Mouse (Mus musculus) testis, adult 2 months (tissue): ENCODE results near the gene Tmem106a. TPM values are rescaled to one million over a fixed set of nuclear protein-coding genes. Genes with fewer than 3 reads are reported as not detected.

Experiments used
- H3K27ac ChIP-seq: fragments of 200-500 bp; 2 replicates; pipeline ENCODE4 v1.5.1; 2012; ENCODE audit warnings: low read depth, low read length; ENCODE audit not compliant: control insufficient read depth, insufficient read depth
- H3K27me3 ChIP-seq: fragments of 200-500 bp; 2 replicates; pipeline ENCODE4 v1.6.1; 2012; ENCODE audit warnings: mild to moderate bottlenecking, low read length, moderate library complexity; ENCODE audit not compliant: control insufficient read depth, insufficient read depth
- H3K36me3 ChIP-seq: fragments of 200-500 bp; 2 replicates; pipeline ENCODE4 v1.6.1; 2012; ENCODE audit warnings: mild to moderate bottlenecking, low read length; ENCODE audit not compliant: control insufficient read depth, insufficient read depth
- H3K4me1 ChIP-seq: fragments of 200-500 bp; 2 replicates; pipeline ENCODE4 v1.6.1; 2012; ENCODE audit warnings: low read length; ENCODE audit not compliant: control insufficient read depth, insufficient read depth
- H3K4me3 ChIP-seq: fragments of 200-500 bp; 2 replicates; pipeline ENCODE4 v1.5.1; 2012; ENCODE audit warnings: low read depth, mild to moderate bottlenecking, low read length, moderate library complexity, mixed read lengths; ENCODE audit not compliant: control insufficient read depth
- CTCF ChIP-seq: fragments of 200-500 bp; IDR thresholded peaks from 2 replicates; pipeline ENCODE4 v1.5.1; 2012; ENCODE audit warnings: low read depth, mild to moderate bottlenecking, inconsistent platforms, low read length, moderate library complexity; ENCODE audit not compliant: control insufficient read depth, insufficient read depth, insufficient replicate concordance
- POLR2A ChIP-seq: fragments of 200-500 bp; IDR thresholded peaks from 2 replicates; pipeline ENCODE4 v1.6.1; 2012; ENCODE audit warnings: low read depth, mild to moderate bottlenecking, inconsistent platforms, low read length, moderate library complexity; ENCODE audit not compliant: control insufficient read depth
- polyA plus RNA-seq: library from polyadenylated mRNA; depleted of rRNA; stranded (reverse); fragments of >200 nt; gene quantifications from 2 replicates; pipeline ENCODE4 v1.2.3, GENCODE M21; 2012; rRNA removed

Tmem106a gene
- polyA plus RNA-seq = 22.8 and 26.7 TPM in 2 replicates

DNA sequence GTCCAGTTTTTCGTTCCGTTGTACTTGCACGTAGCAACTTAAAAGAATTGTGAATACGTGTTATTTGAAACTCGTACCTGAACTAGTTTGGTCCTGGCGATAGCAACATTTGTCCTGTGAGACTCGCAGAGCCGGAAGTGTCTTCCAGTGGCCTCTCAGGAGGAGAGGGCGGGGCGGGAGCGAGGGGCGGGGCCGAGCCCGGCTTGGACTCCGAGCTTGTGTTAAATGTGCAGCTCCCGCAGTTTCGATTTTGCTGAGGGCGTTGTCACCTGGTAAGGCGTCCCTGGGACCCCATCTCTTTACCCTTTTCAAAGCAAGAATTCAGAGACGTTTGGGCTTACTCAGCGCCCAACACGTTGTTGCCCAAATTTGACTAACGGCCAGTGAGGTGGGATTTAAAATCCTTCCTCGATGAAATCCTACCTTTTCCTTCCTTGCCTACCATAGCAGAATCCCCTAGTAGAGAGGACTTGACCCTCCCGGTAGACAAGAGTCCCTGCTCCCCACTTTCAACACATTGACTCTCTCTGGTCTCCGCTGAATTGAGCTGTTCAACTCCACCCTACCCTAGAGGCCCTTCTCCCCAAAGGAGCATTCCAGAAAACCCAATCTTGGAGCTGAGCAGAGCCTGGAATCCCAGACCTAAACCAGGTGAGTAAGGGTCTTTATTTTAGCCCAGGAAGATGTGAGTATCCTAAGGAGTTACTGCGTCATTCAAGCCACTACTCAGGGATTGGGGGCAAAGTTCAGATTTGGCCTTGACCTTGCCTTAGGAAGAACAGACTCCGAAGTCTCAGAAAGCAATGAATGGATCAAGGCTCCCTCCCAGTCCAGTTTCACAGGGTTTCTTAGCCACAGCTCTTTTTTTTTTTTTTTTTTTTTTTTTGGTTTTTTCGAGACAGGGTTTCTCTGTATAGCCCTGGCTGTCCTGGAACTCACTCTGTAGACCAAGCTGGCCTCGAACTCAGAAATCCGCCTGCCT, at the start of gene Tmem106a:
Gene Tmem106a, plus strand, starts transcription at position 189 of the 982 bp plus-strand sequence.
- no peak for TF ChIP-seq POLR2A
- TF ChIP-seq CTCF = no peak
- no peaks in the 10 kb centered on the region for H3K36me3 ChIP-seq
- H3K27ac ChIP-seq = peak within 1 kb of the TSS; percentile 55; the same call in 1 of the 2 replicates
- H3K4me3 ChIP-seq = peak within 1 kb of the TSS; percentile 76
- H3K4me1 ChIP-seq = peaks cover 5% of the 10 kb centered on the region
- H3K27me3 ChIP-seq = no peaks in the 10 kb centered on the region

DNA sequence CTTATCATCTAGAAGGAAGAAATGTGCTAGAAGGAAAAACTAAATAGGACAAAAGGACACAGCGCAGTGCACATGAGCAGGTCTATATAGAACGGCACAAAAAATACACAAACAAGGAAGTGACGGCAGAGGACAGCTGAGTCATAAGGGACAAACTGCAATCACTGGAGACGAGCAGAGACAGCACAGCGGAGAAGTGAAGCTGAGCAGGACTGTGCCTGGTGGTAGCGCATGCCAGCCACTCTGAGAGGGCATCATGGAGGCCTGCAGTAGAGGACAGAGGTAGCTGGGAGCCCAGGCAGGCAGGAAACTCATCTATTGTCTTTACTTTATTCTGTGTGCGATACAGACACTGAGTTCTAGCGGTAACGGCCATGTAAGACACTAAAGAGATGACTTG, 38.5 kb upstream of the Tmem106a start:
- Histone ChIP-seq H3K4me1 (no peaks in the 10 kb centered on the region; the same call in 1 of the 2 replicates), H3K27me3 (no peaks in the 10 kb centered on the region), H3K27ac (no peak overlapping the region), H3K4me3 (no peak overlapping the region), H3K36me3 (no peaks in the 10 kb centered on the region)
- TF ChIP-seq POLR2A = no peak
- TF ChIP-seq CTCF = no peak

DNA sequence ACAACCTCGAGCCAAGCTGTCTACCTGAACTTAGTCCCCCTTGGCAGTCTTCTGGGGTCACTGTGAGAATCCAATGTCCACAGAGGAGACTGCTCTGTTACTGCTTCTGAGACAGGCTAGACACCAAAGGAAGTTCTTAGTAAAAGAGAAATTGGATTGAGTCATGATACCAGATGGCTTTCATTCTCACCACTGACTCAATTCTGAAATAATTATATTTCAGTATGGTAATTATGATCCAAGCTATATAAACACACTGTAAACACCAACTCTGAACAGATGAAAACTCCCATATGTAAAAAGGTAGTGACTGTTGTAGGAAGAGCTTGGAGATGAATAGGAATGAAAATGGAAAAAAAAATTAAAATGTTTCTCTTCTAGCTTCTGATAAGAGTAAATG, 37.9 kb upstream of the Tmem106a start:
- no peaks in the 10 kb centered on the region; the same call in 1 of the 2 replicates for H3K4me1 ChIP-seq
- H3K27ac ChIP-seq = 0 out of 2 replicates have a peak overlapping the region, but pooled peaks have one; percentile 8
- no peaks in the 10 kb centered on the region for H3K27me3 ChIP-seq
- no peaks in the 10 kb centered on the region for H3K36me3 ChIP-seq
- no peak overlapping the region for H3K4me3 ChIP-seq
- TF ChIP-seq POLR2A (no peak), CTCF (no peak)

DNA sequence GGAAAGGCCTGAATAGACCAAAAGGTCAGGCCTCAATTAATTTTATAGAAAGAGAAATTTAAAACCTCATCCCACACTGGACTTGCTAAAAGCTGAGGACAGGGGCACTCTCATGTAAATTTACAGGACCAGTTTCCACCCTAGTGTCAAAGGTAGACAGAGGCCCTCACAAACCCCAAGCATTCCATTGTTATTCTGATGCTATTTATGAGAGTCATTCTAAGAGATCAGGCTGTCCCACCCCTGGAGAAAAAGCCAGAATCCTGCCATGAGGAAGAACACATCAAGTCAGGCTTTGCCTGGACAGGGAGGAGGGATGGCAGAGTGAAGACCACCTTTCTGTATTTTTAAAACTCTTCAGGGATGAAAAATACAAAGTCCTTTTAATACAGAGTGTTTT, 33.5 kb upstream of the Tmem106a start:
- Histone ChIP-seq H3K4me1 (no peaks in the 10 kb centered on the region; the same call in none of the 2 replicates), H3K4me3 (no peak overlapping the region), H3K36me3 (no peaks in the 10 kb centered on the region), H3K27ac (no peak overlapping the region), H3K27me3 (no peaks in the 10 kb centered on the region)
- TF ChIP-seq POLR2A (no peak), CTCF (no peak)

DNA sequence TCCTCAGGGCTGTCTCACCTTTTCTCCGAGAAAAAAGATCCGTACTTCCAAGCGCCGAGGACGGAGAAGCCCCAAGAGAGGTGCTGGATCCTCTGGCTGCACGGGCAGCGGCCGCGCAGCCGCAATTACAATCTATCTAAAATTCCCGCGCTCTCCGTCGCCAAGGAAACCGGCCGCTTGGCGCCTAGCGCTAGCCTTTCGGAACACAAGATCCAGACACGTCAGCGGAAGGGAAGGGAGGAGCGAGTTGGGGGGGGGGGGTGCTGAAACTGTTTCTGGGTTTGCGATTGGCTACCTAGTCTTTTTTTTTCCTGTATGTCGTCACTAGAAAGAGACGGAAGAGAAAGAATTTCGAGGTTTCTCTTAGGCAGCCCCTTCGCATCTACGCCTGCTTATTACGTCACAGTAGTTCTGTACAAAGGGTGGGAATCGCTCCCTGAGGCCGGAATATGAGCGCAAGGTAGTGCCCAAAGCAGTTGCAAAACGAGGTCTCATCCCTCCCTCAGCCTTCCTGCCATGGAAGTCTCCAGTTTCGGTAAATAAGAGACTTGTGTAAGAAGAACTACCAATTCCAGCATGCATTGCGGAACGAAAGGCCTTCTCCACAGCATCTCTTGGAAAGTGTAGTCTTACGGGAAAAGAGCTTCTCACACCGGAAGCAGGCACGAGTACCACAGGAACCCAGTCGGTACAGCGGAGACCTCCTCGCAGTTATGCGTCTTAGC, 30.1 kb upstream of the Tmem106a start, which contains the start of the genes Brca1 and Nbr1:
Gene Brca1, minus strand, starts transcription at position 205 of the 725 bp plus-strand sequence.
Gene Nbr1, plus strand, starts transcription at position 399 of the 725 bp plus-strand sequence.
- no peaks in the 10 kb centered on the region; the same call in 1 of the 2 replicates for H3K4me1 ChIP-seq
- peak within 1 kb of the TSS; percentile 82 for H3K4me3 ChIP-seq
- H3K36me3 ChIP-seq = no peaks in the 10 kb centered on the region
- no peaks in the 10 kb centered on the region for H3K27me3 ChIP-seq
- peak within 1 kb of the TSS; percentile 87 for H3K27ac ChIP-seq
- TF ChIP-seq POLR2A (peak; percentile 45; the same call in 1 of the 2 replicates), CTCF (no peak)

DNA sequence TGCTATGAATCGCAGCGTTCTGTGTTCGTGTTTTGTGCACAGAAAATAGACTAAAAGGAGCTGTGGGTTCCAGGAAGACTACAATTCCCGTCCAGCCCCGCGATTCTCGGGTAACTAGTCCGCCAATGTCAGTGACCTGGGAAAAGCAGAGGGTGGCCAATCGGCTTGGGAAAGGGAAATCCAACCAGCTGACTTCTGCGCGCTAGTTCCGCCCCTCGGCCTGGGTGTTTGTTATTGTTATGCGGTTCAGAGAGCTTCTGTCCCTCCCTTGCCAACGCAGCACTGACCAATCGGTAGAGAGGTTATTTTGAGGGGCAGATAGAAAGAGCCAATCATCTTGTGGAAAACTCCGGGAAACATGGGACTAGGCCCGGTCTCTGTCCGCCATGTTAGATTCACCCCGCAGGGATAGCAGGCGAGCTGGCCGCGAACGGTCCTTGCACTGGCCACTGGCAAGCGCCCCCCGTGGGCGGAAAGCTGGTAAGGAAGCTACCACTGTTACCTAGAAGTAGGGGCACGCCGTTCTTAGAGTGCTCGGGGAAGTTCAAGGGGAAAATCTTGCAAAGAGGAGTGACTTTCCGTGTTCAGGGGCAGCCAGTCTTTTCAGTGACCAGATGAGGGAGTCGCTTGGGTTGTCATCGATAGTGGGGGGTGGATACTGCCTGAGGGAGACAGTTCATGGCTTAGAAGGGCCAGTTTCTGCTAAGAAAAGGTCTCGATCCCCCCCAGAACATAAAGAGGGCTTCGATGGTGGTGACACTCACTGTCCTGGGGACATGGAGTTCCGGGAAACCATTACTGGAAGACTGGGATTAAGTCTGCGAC, 29.4 kb upstream of the Tmem106a start:
- H3K27me3 ChIP-seq = no peaks in the 10 kb centered on the region
- no peaks in the 10 kb centered on the region; the same call in 1 of the 2 replicates for H3K4me1 ChIP-seq
- H3K36me3 ChIP-seq = no peaks in the 10 kb centered on the region
- H3K4me3 ChIP-seq = peak overlapping the region; percentile 82
- no peak for TF ChIP-seq CTCF
- peak; percentile 81 for TF ChIP-seq POLR2A
- peak overlapping the region; percentile 87 for H3K27ac ChIP-seq
